Mouse (Mus musculus) ZHBTc4 (cell line): Measurements from ENCODE around the gene Plcl1.

Source experiments
- DNase-seq: peaks from one replicate; pipeline ENCODE4 v3.0.0-alpha.2; 2011; ENCODE audit warnings: low read depth, low spot score

The Plcl1 gene

DNA sequence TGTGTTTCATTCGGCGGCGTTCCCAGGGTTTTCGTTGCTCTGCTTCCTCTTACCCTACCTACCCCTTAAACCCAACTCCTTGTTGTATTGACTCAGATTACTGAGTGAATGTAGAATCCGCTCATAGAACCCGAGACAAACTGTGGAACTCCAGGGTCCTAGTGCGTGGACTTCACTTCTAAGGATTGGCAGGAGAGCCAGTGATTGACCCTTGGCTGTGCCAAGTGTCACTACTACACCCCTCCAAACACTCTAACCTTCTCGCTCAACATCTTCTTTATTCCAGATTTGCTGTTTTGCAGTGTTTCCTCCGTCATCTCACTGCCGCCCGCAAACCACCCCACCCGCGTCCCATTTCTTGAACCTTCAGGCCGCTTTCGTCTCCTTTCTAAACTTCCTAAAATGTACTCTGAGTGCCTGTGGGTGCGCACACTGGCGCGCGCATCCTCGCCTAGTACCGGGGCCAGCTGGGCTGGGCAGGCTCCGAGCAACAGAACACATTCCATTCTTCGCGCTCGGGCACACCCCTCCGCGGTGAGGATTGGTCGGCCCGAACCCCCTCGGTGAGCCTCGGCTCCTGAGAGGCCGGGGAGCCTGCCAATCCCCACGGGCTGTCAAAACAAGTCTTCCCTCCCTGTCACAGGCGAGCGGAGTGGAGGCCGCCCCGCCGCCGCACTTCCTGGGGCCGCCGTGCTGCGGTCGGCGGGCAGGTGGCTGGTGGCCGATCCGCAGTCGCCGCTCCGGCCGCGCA is at the start of gene Plcl1:
TSS of gene Plcl1 (plus strand) at position 650 of the 751 bp plus-strand sequence.
- DNase-seq = peak; percentile 96

DNA sequence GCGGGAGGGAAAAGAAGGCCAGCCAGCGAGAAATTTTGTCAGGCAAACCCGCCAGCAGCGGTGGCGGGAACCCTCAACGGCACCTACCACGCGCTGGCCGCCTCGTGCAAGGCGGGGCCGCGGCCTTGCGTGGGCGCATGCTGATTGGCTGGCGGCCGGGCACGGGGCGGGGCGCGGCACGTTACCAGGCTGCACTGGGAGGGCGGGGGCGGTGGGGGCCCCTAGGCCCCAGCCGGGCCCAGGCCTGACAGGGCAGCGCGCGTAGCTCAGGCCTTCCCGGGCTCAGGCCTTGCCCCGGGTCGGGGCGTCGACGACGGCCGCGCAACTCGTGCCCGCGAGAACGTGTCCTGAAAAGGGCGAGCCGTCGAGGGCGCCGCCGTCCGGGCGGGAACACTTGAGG is 43.1 kb upstream of the Plcl1 start:
- DNase-seq = peak; percentile 69

DNA sequence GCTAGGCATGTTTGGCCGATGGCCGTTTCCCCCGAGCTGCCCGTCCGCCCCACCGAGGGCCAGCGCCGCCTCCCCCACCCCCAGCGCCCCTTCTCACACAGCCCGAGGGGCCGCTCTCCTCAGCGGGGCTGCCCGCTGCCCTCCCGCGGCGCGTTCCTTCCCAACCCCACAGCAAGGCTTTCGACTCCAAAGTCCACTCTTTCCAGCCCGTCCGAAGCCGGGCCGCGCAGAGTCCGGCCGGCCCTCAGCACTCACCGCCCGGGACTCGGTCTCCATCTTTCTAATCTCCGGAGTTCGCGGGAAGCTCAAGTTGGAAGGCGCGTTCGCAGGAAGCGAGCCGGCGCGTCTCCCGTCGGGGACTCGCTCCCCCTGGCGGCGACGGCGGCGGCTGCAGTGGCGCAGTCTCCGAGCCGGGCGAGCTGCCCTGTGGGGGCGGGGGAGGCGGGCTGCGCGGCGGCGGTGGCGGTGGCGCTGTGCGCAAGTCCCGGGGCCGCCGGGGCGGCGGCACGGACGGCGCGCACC is 42.6 kb upstream of the Plcl1 start, which contains the start of gene Boll:
TSS of gene Boll (minus strand) at position 426 of the 522 bp plus-strand sequence.
- peak; percentile 94 for DNase-seq

GRCm38 (mm10) chr1:55363586-55363985 is 42.1 kb upstream of the Plcl1 start:
- peak; percentile 90 for DNase-seq

DNA sequence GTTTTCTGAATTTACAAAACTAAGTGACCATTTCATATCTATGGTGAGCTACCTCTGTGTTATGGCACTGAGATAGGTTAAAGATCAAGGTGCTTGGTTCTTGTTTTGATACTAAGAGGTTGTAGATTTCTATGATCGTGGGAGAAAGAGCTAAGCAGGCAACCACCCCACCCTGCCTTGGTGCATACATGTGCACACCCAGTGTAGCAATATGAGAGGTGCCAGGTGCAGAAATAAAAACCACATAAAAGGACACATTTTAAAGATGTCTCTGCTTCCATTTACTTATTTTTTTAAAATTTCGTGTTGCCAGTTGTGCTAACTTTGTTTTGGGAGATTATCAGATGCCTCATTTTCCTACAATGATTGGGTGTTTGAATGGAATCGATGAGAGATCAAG is 33.1 kb upstream of the Plcl1 start:
- no peak for DNase-seq

- DNase-seq = no peak
These were observed 25.2 kb upstream of the Plcl1 start for GRCm38 (mm10) chr1:55380527-55380926.

GRCm38 (mm10) chr1:55383114-55383773 is 22.5 kb upstream of the Plcl1 start:
- peak; percentile 94 for DNase-seq

DNA sequence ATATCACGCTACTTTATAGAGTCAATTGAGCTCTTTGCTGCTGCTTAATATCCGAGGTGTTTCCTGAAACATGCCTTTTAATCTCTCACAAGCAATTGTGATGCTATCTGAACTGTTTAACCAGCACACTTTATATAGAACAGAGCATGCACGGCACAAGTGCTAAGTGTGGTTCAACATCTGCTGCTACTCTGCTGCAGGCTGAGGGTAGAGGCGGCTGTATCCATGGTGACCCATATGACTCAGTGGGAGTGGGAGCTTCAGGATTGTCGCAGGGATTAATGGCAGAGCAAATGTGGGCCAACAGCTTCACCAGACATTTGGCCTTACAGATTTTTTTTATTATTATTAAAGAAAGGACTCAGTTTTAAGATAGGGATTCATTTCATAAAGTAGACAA is 5.8 kb upstream of the Plcl1 start:
- DNase-seq = no peak

GRCm38 (mm10) chr1:55404439-55404838 is 1.3 kb upstream of the Plcl1 start:
- DNase-seq = peak; percentile 65

- peak; percentile 62 for DNase-seq
These were observed 297 bp downstream of the Plcl1 start for GRCm38 (mm10) chr1:55406023-55406413.

DNA sequence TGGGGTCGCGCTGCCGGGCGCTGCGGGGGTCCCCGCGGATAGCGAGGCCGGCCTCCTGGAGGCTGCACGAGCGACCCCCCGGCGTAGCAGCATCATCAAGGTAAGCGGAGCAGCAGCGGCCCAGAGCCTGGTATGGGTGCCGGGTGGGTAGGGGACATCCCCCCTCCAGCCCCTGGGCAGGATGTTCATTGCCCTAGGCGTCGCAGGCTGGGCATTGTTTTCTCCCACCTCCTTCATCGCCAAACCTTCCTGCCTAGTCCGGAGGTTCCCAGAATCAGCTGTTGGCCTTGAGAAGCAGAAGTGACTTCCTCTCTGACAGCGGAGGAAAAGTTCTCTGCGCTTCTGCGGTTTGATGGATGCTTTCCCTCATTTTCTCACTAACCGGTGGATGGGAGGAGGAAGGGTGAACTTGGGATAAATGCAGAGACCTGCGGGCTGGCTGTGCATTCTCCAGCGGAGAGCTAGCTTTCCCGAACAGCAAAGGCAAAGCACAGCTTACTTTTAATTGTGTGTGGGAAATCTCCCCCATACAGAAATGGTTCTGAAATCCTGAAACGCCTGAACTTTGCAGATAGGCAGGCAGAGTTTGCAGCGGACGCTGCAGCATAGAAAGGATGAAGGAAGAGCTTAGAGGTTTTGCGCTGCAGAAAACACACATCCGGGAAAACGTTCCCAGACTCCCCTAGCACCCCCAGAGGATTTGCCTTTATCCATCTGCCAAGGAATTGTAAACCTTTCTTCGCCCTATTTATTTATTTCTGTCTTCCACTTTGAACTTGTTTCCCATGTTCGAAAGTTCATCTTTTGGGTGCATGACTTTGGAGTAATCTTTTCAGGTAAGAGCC is 1.0 kb downstream of the Plcl1 start:
- DNase-seq = peak; percentile 47

GRCm38 (mm10) chr1:55410670-55411069 is 4.9 kb downstream of the Plcl1 start:
- DNase-seq = no peak

DNA sequence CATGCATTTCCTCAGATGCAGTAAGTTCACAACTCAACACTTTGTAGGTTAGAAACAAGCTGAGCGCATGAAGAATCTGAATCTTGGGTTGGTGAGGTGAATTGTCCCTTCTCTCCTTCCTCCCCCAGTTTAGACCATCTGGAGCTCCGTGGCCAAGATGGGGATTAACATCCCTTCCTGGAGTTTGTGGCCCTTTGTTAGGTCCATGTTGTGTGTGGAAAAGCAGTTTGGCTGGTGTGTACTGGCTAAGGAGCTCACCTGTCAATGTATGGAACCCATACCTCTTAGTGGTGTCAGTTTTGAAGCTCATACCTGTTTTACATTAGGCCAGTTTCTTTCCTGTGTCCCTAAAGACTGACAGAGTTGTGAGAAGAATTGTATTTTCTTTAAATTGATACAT is 5.4 kb downstream of the Plcl1 start:
- DNase-seq = no peak

GRCm38 (mm10) chr1:55412569-55412968 is 6.8 kb downstream of the Plcl1 start:
- no peak for DNase-seq

GRCm38 (mm10) chr1:55413534-55413933 is 7.8 kb downstream of the Plcl1 start:
- DNase-seq = no peak

DNA sequence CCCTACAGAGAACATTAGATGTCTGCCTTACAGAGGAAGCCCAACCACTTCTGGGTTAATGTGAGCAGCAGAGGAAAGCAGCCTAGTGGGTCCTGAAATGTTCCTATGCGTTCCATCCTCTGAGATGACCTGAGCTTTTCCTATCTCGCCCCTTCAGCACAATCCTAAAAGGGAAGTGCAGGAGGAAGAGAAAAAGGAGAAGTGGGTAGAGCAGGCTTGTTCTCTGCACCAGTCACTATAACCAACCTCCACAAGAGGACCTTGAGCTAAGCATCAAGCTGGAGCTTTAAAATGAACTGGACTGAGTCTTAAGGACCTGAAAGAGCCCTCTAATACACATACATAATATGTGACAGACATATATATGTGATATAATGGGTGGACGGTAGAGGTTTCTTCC is 13.2 kb downstream of the Plcl1 start:
- DNase-seq = no peak

DNA sequence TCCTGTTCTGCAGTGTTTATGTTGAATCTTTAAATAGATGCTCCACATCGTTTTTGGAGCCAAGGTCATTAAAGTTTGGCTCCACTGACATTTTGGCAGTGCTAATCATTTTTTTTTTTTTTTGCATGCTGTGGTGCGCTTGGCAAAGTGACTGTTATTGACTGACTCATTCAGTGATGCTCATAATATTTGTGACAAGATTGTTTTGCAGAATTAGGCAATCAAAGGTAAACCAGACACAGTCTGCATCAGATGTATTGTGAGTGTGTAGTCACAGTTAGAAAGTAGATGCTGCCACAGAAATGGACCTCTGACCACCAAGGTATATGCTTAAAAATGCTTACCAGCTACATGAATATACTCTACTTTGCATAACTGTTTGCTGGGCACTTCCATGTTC is 21.9 kb downstream of the Plcl1 start:
- DNase-seq = no peak

- no peak for DNase-seq
These were observed 23.3 kb downstream of the Plcl1 start for GRCm38 (mm10) chr1:55429051-55429450.

- DNase-seq = no peak
These were observed 24.0 kb downstream of the Plcl1 start for GRCm38 (mm10) chr1:55429708-55430107.

GRCm38 (mm10) chr1:55430587-55430986 is 24.9 kb downstream of the Plcl1 start:
- DNase-seq = no peak

DNA sequence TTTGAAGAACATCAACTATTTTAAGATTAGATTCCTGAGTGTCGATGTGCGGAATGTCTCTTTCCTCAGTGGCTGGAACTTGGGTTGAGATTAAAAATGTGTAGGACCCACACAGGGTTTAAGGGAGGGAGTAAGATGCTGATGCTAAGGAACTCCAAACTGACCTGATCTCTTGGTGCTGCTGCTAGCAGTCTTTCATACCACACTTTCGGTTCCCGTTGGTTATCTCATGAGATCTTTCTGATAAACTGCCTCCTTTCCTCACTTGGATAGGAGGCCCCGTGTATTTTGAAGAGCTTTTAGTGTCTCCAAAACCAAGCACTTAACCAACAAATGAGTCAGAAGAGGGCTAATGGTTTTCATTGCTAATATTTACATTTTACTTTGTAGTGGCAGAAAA is 30.9 kb downstream of the Plcl1 start:
- no peak for DNase-seq

- no peak for DNase-seq
These were observed 31.4 kb downstream of the Plcl1 start for GRCm38 (mm10) chr1:55437095-55437494.
